Mouse (Mus musculus) limb, embryonic 10.5 days (tissue): ENCODE results near the gene Pecr. TPM values are rescaled to one million over a fixed set of nuclear protein-coding genes. Genes with fewer than 3 reads are reported as not detected.

Experiments
- DNase-seq: peaks from one replicate; pipeline ENCODE4 v3.0.0-alpha.2; 2017; ENCODE audit warnings: low spot score
- H3K27ac ChIP-seq: fragments of 300-500 bp; sonication (generic); 2 replicates; pipeline ENCODE4 v1.5.1; 2016; ENCODE audit warnings: mild to moderate bottlenecking
- H3K27me3 ChIP-seq: fragments of 300-500 bp; sonication (generic); 2 replicates; pipeline ENCODE4 v1.6.1; 2016; ENCODE audit warnings: low read depth, mild to moderate bottlenecking; ENCODE audit not compliant: poor library complexity, severe bottlenecking
- H3K36me3 ChIP-seq: fragments of 300-500 bp; sonication (generic); 2 replicates; pipeline ENCODE4 v1.6.1; 2016; ENCODE audit warnings: mild to moderate bottlenecking, moderate library complexity
- H3K4me1 ChIP-seq: fragments of 300-500 bp; sonication (generic); 2 replicates; pipeline ENCODE4 v1.6.1; 2016
- H3K4me3 ChIP-seq: fragments of 300-500 bp; sonication (generic); 2 replicates; pipeline ENCODE4 v1.5.1; 2016; ENCODE audit warnings: mild to moderate bottlenecking, moderate library complexity
- H3K9me3 ChIP-seq: fragments of 300-500 bp; sonication (generic); replicated peaks from 2 replicates; pipeline ENCODE4 v1.6.1; 2016; ENCODE audit warnings: mild to moderate bottlenecking
- WGBS: fragments of 180-500 bp; shearing (Covaris S2); methylation state at CpG from one replicate; pipeline ENCODE4 v1.1.7; 2016; 5-methylcytosine and 5-hydroxymethylcytosine counted together
- polyA plus RNA-seq: library from polyadenylated mRNA; unstranded; fragments of >200 nt; fragmentation: Nextera tagmentation; extraction: Ambion mirVana; gene quantifications from 2 replicates; pipeline ENCODE4 v1.2.1, GENCODE M21; 2016

Pecr gene
- polyA plus RNA-seq, 1 experiment from 2014 or later, result 31.9 TPM

GRCm38 (mm10) chr1:72306679-72307181 lies 22.6 kb upstream of the Pecr start:
- 3% methylated on average over 11 of the region's 11 CpGs for WGBS

GRCm38 (mm10) chr1:72306241-72306640 lies 22.1 kb upstream of the Pecr start:
- Histone ChIP-seq H3K27me3 (no peaks in the 10 kb centered on the region), H3K4me1 (peaks cover 28% of the 10 kb centered on the region), H3K27ac (peak overlapping the region; percentile 95; the same call in 1 of the 2 replicates), H3K9me3 (no peaks in the 10 kb centered on the region), H3K36me3 (peaks cover 7% of the 10 kb centered on the region), H3K4me3 (no peak overlapping the region)
- 77% methylated on average over 3 of the region's 3 CpGs for WGBS
- DNase-seq, result no peak

More at GRCm38 (mm10) chr1:72306679-72307181, 22.6 kb upstream of the Pecr start:
- no peak for DNase-seq
- H3K36me3 ChIP-seq, result peaks cover 11% of the 10 kb centered on the region
- peak overlapping the region; percentile 65 for H3K4me3 ChIP-seq
- H3K4me1 ChIP-seq, result peaks cover 28% of the 10 kb centered on the region
- peak overlapping the region; percentile 95 for H3K27ac ChIP-seq
- H3K9me3 ChIP-seq, result no peaks in the 10 kb centered on the region
- no peaks in the 10 kb centered on the region for H3K27me3 ChIP-seq

GRCm38 (mm10) chr1:72301845-72302244 lies 17.7 kb upstream of the Pecr start:
- DNase-seq, result no peak
- Histone ChIP-seq H3K27me3 (no peaks in the 10 kb centered on the region), H3K9me3 (no peaks in the 10 kb centered on the region), H3K4me3 (no peak overlapping the region), H3K27ac (no peak overlapping the region), H3K4me1 (no peaks in the 10 kb centered on the region), H3K36me3 (no peaks in the 10 kb centered on the region)
- 88% methylated on average over 1 of the region's 1 CpGs for WGBS

GRCm38 (mm10) chr1:72295746-72296145 lies 11.6 kb upstream of the Pecr start:
- H3K27me3 ChIP-seq, result no peaks in the 10 kb centered on the region
- H3K4me1 ChIP-seq, result no peaks in the 10 kb centered on the region
- DNase-seq, result no peak
- 85% methylated on average over 8 of the region's 8 CpGs for WGBS
- H3K27ac ChIP-seq, result no peak overlapping the region
- no peaks in the 10 kb centered on the region for H3K36me3 ChIP-seq
- H3K4me3 ChIP-seq, result no peak overlapping the region
- no peaks in the 10 kb centered on the region for H3K9me3 ChIP-seq

GRCm38 (mm10) chr1:72293869-72294663 lies 10.0 kb upstream of the Pecr start:
- Histone ChIP-seq H3K4me1 (no peaks in the 10 kb centered on the region), H3K27ac (no peak overlapping the region), H3K27me3 (no peaks in the 10 kb centered on the region), H3K36me3 (no peaks in the 10 kb centered on the region), H3K4me3 (no peak overlapping the region), H3K9me3 (no peaks in the 10 kb centered on the region)
- 73% methylated on average over 4 of the region's 4 CpGs for WGBS
- no peak for DNase-seq

- Histone ChIP-seq H3K27me3 (no peaks in the 10 kb centered on the region), H3K27ac (no peak overlapping the region)
- WGBS, result 88% methylated on average over 2 of the region's 2 CpGs
Observed at GRCm38 (mm10) chr1:72291925-72292324, 7.8 kb upstream of the Pecr start.

GRCm38 (mm10) chr1:72291421-72291820 lies 7.3 kb upstream of the Pecr start:
- 95% methylated on average over 4 of the region's 4 CpGs for WGBS

More at GRCm38 (mm10) chr1:72291925-72292324, 7.8 kb upstream of the Pecr start:
- Histone ChIP-seq H3K4me1 (peaks cover 3% of the 10 kb centered on the region), H3K9me3 (no peaks in the 10 kb centered on the region), H3K4me3 (no peak overlapping the region), H3K36me3 (no peaks in the 10 kb centered on the region)
- DNase-seq, result no peak

GRCm38 (mm10) chr1:72290896-72291295 lies 6.8 kb upstream of the Pecr start:
- Histone ChIP-seq H3K4me1 (peaks cover 8% of the 10 kb centered on the region), H3K9me3 (no peaks in the 10 kb centered on the region)
- 97% methylated on average over 4 of the region's 4 CpGs for WGBS

More at GRCm38 (mm10) chr1:72291421-72291820, 7.3 kb upstream of the Pecr start:
- H3K36me3 ChIP-seq, result no peaks in the 10 kb centered on the region
- no peak for DNase-seq
- H3K4me1 ChIP-seq, result peaks cover 8% of the 10 kb centered on the region
- H3K27ac ChIP-seq, result no peak overlapping the region
- no peak overlapping the region for H3K4me3 ChIP-seq
- no peaks in the 10 kb centered on the region for H3K27me3 ChIP-seq
- no peaks in the 10 kb centered on the region for H3K9me3 ChIP-seq

GRCm38 (mm10) chr1:72288527-72289150 lies 4.5 kb upstream of the Pecr start:
- Histone ChIP-seq H3K27me3 (peaks cover 16% of the 10 kb centered on the region), H3K36me3 (no peaks in the 10 kb centered on the region), H3K27ac (no peak overlapping the region), H3K9me3 (no peaks in the 10 kb centered on the region), H3K4me1 (peaks cover 18% of the 10 kb centered on the region), H3K4me3 (no peak overlapping the region)
- DNase-seq, result no peak
- WGBS, result 93% methylated on average over 4 of the region's 4 CpGs

More at GRCm38 (mm10) chr1:72290896-72291295, 6.8 kb upstream of the Pecr start:
- Histone ChIP-seq H3K27me3 (0 out of 2 replicates have a peak, but pooled peaks cover 2% of the 10 kb centered on the region), H3K4me3 (no peak overlapping the region), H3K36me3 (no peaks in the 10 kb centered on the region), H3K27ac (no peak overlapping the region)
- no peak for DNase-seq

- H3K9me3 ChIP-seq, result no peaks in the 10 kb centered on the region
- no peaks in the 10 kb centered on the region for H3K36me3 ChIP-seq
- DNase-seq, result no peak
- no peak overlapping the region for H3K27ac ChIP-seq
- WGBS, result 92% methylated on average over 4 of the region's 4 CpGs
- peaks cover 16% of the 10 kb centered on the region for H3K27me3 ChIP-seq
- peaks cover 18% of the 10 kb centered on the region for H3K4me1 ChIP-seq
- no peak overlapping the region for H3K4me3 ChIP-seq
Observed at GRCm38 (mm10) chr1:72287893-72288292, 3.8 kb upstream of the Pecr start.

GRCm38 (mm10) chr1:72286904-72287303 lies 2.8 kb upstream of the Pecr start:
- H3K27ac ChIP-seq, result no peak overlapping the region
- peaks cover 16% of the 10 kb centered on the region for H3K27me3 ChIP-seq
- H3K36me3 ChIP-seq, result no peaks in the 10 kb centered on the region
- no peak overlapping the region for H3K4me3 ChIP-seq
- no peak for DNase-seq
- peaks cover 18% of the 10 kb centered on the region for H3K4me1 ChIP-seq
- no peaks in the 10 kb centered on the region for H3K9me3 ChIP-seq
- 46% methylated on average over 5 of the region's 5 CpGs for WGBS

- Histone ChIP-seq H3K27ac (peak overlapping the region; percentile 88), H3K4me1 (peaks cover 18% of the 10 kb centered on the region), H3K9me3 (no peaks in the 10 kb centered on the region), H3K36me3 (no peaks in the 10 kb centered on the region), H3K4me3 (peak overlapping the region; percentile 68), H3K27me3 (peaks cover 16% of the 10 kb centered on the region)
- WGBS, result 9% methylated on average over 5 of the region's 5 CpGs
- peak; percentile 47 for DNase-seq
Observed at GRCm38 (mm10) chr1:72284539-72284938, 425 bp upstream of the Pecr start.

GRCm38 (mm10) chr1:72282604-72283003 lies 1.5 kb downstream of the Pecr start:
- Histone ChIP-seq H3K36me3 (no peaks in the 10 kb centered on the region), H3K27me3 (peaks cover 16% of the 10 kb centered on the region), H3K9me3 (no peaks in the 10 kb centered on the region), H3K27ac (no peak overlapping the region), H3K4me1 (peaks cover 18% of the 10 kb centered on the region), H3K4me3 (no peak overlapping the region)
- DNase-seq, result no peak
- 79% methylated on average over 1 of the region's 1 CpGs for WGBS
